Mouse (Mus musculus) hindbrain, embryonic 13.5 days (tissue): Measurements from ENCODE around the gene Gm3854. TPM values are rescaled to one million over a fixed set of nuclear protein-coding genes. Genes with fewer than 3 reads are reported as not detected.
"Not testable (repeated sequence)": the region's sequence is repeated elsewhere in the genome, so short reads cannot be mapped to it uniquely, and the experiment has no call there.

ENCODE experiments used
- ATAC-seq: fragments of 200-750 bp; cut with Nextera tagmentation; 2 replicates; pipeline ENCODE4 v1.8.0; 2017; ENCODE audit warnings: moderate TSS enrichment; ENCODE audit not compliant: low FRiP score
- H3K27ac ChIP-seq: fragments of 300-500 bp; sonication (generic); 2 replicates; pipeline ENCODE4 v1.5.1; 2015; ENCODE audit warnings: inconsistent platforms, mild to moderate bottlenecking, moderate library complexity
- H3K27me3 ChIP-seq: fragments of 300-500 bp; sonication (generic); 2 replicates; pipeline ENCODE4 v1.6.1; 2015; ENCODE audit warnings: mild to moderate bottlenecking, inconsistent platforms
- H3K36me3 ChIP-seq: fragments of 300-500 bp; sonication (generic); 2 replicates; pipeline ENCODE4 v1.6.1; 2015; ENCODE audit warnings: mild to moderate bottlenecking, inconsistent platforms
- H3K4me1 ChIP-seq: fragments of 300-500 bp; sonication (generic); replicated peaks from 2 replicates; pipeline ENCODE4 v1.6.1; 2015; ENCODE audit warnings: inconsistent platforms
- H3K4me2 ChIP-seq: fragments of 300-500 bp; sonication (generic); 2 replicates; pipeline ENCODE4 v1.6.1; 2015; ENCODE audit warnings: inconsistent platforms, mild to moderate bottlenecking, moderate library complexity
- H3K4me3 ChIP-seq: fragments of 300-500 bp; sonication (generic); 2 replicates; pipeline ENCODE4 v1.5.1; 2015; ENCODE audit warnings: mild to moderate bottlenecking, inconsistent platforms
- H3K9ac ChIP-seq: fragments of 300-500 bp; sonication (generic); 2 replicates; pipeline ENCODE4 v1.6.1; 2015; ENCODE audit warnings: mild to moderate bottlenecking, inconsistent platforms
- H3K9me3 ChIP-seq: fragments of 300-500 bp; sonication (generic); 2 replicates; pipeline ENCODE4 v1.6.1; 2016; ENCODE audit warnings: inconsistent platforms
- WGBS: fragments of 180-500 bp; shearing (Covaris S2); methylation state at CpG from one replicate; pipeline ENCODE4 v1.1.7; 2015; 5-methylcytosine and 5-hydroxymethylcytosine counted together
- polyA plus RNA-seq: library from polyadenylated mRNA; unstranded; fragments of >200 nt; fragmentation: Nextera tagmentation; extraction: Ambion mirVana; gene quantifications from 2 replicates; pipeline ENCODE4 v1.2.1, GENCODE M21; 2015

The Gm3854 gene
- polyA plus RNA-seq, 1 experiment from 2014 or later = 6.7 TPM

DNA sequence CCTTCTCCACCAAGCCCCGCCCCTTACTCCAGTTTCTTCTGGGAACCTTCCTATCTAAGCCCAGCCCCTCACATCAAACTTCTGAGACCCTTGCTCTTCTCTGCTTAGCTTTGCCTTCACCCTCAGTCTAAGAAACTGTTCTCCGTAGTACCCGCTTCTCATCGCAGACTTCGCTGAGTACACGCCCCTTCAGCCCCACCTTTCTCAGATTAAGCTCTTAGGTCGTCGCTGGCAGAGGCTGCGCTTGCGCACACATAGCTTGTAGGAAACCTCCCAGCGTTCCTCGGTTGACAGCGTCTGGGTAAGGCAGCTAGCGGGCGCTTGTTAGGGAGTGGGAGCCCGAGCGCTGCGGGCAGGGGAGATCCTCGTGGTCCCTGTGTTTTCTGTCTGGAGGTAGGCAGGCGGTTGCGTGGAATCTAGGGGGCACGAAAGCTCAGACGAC lies 19.5 kb downstream of the Gm3854 start, which contains the start of gene Zfp78:
Gene Zfp78 (plus strand): TSS at position 234 of the 442 bp plus-strand sequence.
- Histone ChIP-seq H3K9me3 (no peaks in the 10 kb centered on the region), H3K9ac (peak within 1 kb of the TSS; percentile 73), H3K4me3 (peak within 1 kb of the TSS; percentile 54), H3K36me3 (no peaks in the 10 kb centered on the region), H3K27me3 (no peaks in the 10 kb centered on the region), H3K4me2 (peak within 1 kb of the TSS; percentile 64), H3K27ac (peak within 1 kb of the TSS; percentile 95), H3K4me1 (peaks cover 15% of the 10 kb centered on the region)
- peak; percentile 84 for ATAC-seq
- WGBS = under 1% methylated on average over 23 of the region's 23 CpGs

- Histone ChIP-seq H3K4me3 (no peak overlapping the region), H3K4me1 (peaks cover 15% of the 10 kb centered on the region), H3K9me3 (no peaks in the 10 kb centered on the region), H3K27ac (no peak overlapping the region), H3K27me3 (no peaks in the 10 kb centered on the region), H3K9ac (no peak overlapping the region), H3K36me3 (no peaks in the 10 kb centered on the region), H3K4me2 (no peak overlapping the region)
- WGBS = 59% methylated on average over 1 of the region's 1 CpGs
- no peak for ATAC-seq
Observed at GRCm38 (mm10) chr7:6364761-6365160, 21.2 kb downstream of the Gm3854 start.

GRCm38 (mm10) chr7:6367185-6367584 lies 23.6 kb downstream of the Gm3854 start:
- no peaks in the 10 kb centered on the region for H3K27me3 ChIP-seq
- peaks cover 13% of the 10 kb centered on the region for H3K4me1 ChIP-seq
- H3K27ac ChIP-seq = no peak overlapping the region
- H3K4me2 ChIP-seq = no peak overlapping the region
- ATAC-seq = no peak
- no peak overlapping the region for H3K4me3 ChIP-seq
- H3K36me3 ChIP-seq = peaks cover 4% of the 10 kb centered on the region
- WGBS = 90% methylated on average over 5 of the region's 5 CpGs
- H3K9ac ChIP-seq = no peak overlapping the region
- no peaks in the 10 kb centered on the region for H3K9me3 ChIP-seq

GRCm38 (mm10) chr7:6368146-6368545 lies 24.6 kb downstream of the Gm3854 start:
- H3K9me3 ChIP-seq, H3K27me3 ChIP-seq, H3K27ac ChIP-seq, ATAC-seq, H3K9ac ChIP-seq, H3K4me3 ChIP-seq, H3K4me2 ChIP-seq: not testable (repeated sequence)
- H3K36me3 ChIP-seq = peaks cover 13% of the 10 kb centered on the region
- 87% methylated on average over 5 of the region's 5 CpGs for WGBS
- H3K4me1 ChIP-seq = peaks cover 13% of the 10 kb centered on the region

DNA sequence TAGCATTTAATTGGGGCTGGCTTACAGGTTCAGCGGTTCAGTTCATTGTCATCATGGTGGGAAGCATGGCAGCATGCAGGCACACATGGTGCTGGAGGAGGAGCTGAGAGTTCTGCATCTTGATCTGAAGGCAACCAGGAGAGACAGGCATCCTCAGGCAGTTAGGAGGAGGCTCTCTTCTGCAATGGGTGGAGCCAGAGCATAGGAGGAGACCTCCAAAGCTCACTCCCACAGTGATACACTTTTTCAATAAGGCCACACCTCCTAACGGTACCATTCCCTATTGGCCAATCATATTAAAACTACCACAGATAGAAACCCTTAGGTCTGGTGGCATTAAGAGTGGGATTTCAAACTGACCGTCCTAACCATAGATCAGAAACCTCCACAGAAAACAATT lies 25.9 kb downstream of the Gm3854 start:
- 90% methylated on average over 3 of the region's 3 CpGs for WGBS

DNA sequence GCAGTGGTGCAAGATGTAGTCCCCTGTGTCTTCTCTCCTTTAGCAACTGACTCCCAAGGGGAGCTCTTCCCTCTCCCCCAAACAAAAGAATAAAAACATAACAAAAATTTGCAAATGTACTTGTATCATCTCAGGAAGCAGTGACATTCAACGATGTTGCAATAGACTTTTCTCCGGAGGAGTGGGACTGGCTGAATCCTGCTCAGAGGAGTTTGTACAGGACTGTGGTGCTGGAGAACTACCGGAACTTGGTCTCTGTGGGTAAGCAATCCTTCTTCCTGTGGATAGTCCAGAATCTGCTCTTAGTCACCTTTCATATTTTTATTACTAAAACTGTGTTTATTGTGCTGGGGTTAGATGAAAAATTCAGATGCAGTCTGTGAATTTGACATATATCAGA lies 29.4 kb downstream of the Gm3854 start:
- no peaks in the 10 kb centered on the region for H3K27me3 ChIP-seq
- no peak overlapping the region for H3K4me2 ChIP-seq
- H3K9ac ChIP-seq = no peak overlapping the region
- no peak for ATAC-seq
- H3K36me3 ChIP-seq = peaks cover 30% of the 10 kb centered on the region
- H3K9me3 ChIP-seq = no peaks in the 10 kb centered on the region
- no peaks in the 10 kb centered on the region for H3K4me1 ChIP-seq
- H3K4me3 ChIP-seq = no peak overlapping the region
- H3K27ac ChIP-seq = no peak overlapping the region
- 96% methylated on average over 3 of the region's 3 CpGs for WGBS

More for the DNA sequence above, 25.9 kb downstream of the Gm3854 start:
- Histone ChIP-seq H3K4me3 (no peak overlapping the region), H3K36me3 (peaks cover 15% of the 10 kb centered on the region), H3K4me1 (0 out of 2 replicates have a peak, but pooled peaks cover 4% of the 10 kb centered on the region), H3K27me3 (no peaks in the 10 kb centered on the region), H3K27ac (no peak overlapping the region), H3K4me2 (no peak overlapping the region), H3K9me3 (no peaks in the 10 kb centered on the region), H3K9ac (no peak overlapping the region)
- ATAC-seq = no peak

DNA sequence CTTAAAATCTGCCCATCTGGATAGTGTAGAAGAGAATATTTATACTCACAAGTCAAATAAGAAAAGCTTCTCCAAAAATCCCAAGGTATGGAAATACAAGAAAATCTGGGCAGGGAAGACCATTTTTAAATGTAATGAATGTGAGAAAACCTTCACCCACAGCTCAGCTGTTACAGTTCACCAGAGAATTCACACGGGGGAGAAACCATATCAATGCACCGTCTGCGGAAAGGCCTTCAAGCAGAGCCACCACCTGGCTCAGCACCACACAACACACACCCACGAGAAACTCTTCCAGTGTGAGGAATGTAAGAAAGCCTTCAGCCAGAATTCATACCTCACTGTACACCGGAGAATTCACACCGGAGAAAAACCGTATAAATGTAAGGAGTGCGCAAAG lies 34.9 kb downstream of the Gm3854 start:
- no peak for ATAC-seq
- no peak overlapping the region for H3K27ac ChIP-seq
- no peaks in the 10 kb centered on the region for H3K9me3 ChIP-seq
- H3K9ac ChIP-seq = no peak overlapping the region
- peaks cover 27% of the 10 kb centered on the region for H3K36me3 ChIP-seq
- no peak overlapping the region for H3K4me2 ChIP-seq
- H3K4me3 ChIP-seq = no peak overlapping the region
- H3K27me3 ChIP-seq = no peaks in the 10 kb centered on the region
- 90% methylated on average over 8 of the region's 8 CpGs for WGBS
- peaks cover 8% of the 10 kb centered on the region for H3K4me1 ChIP-seq

GRCm38 (mm10) chr7:6381431-6381830 lies 37.9 kb downstream of the Gm3854 start:
- Histone ChIP-seq H3K4me3 (no peak overlapping the region), H3K9me3 (no peaks in the 10 kb centered on the region), H3K4me2 (no peak overlapping the region), H3K4me1 (peaks cover 20% of the 10 kb centered on the region), H3K9ac (no peak overlapping the region), H3K27ac (no peak overlapping the region), H3K27me3 (no peaks in the 10 kb centered on the region), H3K36me3 (peaks cover 20% of the 10 kb centered on the region)
- 86% methylated on average over 2 of the region's 2 CpGs for WGBS
- ATAC-seq = no peak

DNA sequence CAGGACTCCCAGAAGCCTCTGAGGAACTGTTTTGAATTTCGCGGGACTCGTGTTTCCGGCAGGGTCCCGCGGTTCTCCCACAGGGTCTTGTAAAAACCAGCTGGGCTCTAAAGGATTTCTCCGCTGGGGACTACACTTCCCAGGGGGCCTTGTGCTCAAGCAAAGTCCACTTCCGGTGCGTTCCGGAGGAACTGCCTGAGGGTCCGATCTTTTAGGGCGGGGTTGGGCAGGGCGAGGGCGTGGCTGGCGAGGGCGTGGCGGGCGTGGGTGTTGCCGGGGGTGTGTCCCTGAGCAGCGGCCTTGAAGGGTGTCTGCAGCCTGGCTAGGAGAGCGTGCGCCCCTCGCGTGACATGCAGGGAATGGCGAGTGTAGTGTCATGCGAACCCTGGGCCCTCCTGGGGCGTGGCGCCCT lies 39.5 kb downstream of the Gm3854 start, which contains the start of gene Zfp28:
Gene Zfp28 (plus strand): TSS at position 252 of the 412 bp plus-strand sequence.
- Histone ChIP-seq H3K4me2 (peak within 1 kb of the TSS; percentile 78), H3K27ac (peak within 1 kb of the TSS; percentile 66), H3K9me3 (no peaks in the 10 kb centered on the region), H3K4me1 (peaks cover 20% of the 10 kb centered on the region), H3K4me3 (peak within 1 kb of the TSS; percentile 72), H3K27me3 (no peaks in the 10 kb centered on the region), H3K36me3 (peaks cover 24% of the 10 kb centered on the region), H3K9ac (peak within 1 kb of the TSS; percentile 85)
- under 1% methylated on average over 28 of the region's 28 CpGs for WGBS
- peak; percentile 96 for ATAC-seq

GRCm38 (mm10) chr7:6384011-6384410 lies 40.5 kb downstream of the Gm3854 start:
- Histone ChIP-seq H3K4me2 (peak overlapping the region; percentile 78), H3K36me3 (peaks cover 27% of the 10 kb centered on the region), H3K9me3 (no peaks in the 10 kb centered on the region), H3K4me3 (peak overlapping the region; percentile 72), H3K9ac (peak overlapping the region; percentile 85), H3K27ac (no peak overlapping the region), H3K4me1 (peaks cover 20% of the 10 kb centered on the region), H3K27me3 (no peaks in the 10 kb centered on the region)
- ATAC-seq = peak; percentile 21
- 75% methylated on average over 8 of the region's 8 CpGs for WGBS

- Histone ChIP-seq H3K4me3 (no peak overlapping the region), H3K9ac (no peak overlapping the region), H3K4me2 (no peak overlapping the region), H3K36me3 (peaks cover 50% of the 10 kb centered on the region), H3K9me3 (no peaks in the 10 kb centered on the region), H3K4me1 (peaks cover 20% of the 10 kb centered on the region), H3K27ac (no peak overlapping the region), H3K27me3 (no peaks in the 10 kb centered on the region)
- no peak for ATAC-seq
- 96% methylated on average over 8 of the region's 8 CpGs for WGBS
Observed at GRCm38 (mm10) chr7:6386995-6387394, 43.4 kb downstream of the Gm3854 start.

DNA sequence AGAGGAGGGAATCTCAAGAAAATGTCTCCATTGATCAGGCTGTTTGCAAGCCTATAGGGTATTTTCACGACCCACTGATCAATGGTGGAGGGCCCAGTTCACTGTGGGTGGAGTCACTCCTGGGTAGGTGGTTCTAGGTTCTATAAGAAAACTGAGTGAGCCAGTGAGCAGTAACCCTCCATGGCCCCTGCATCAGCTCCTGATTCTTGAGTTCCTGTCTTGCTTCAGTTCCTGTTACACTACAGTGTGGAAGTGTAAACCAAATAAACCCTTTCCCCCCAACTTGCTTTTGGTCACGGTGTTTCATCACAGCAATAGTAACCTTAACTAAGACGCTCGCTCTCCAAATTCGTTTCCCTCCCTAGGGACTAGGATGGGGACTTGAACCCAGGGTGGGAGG lies 45.4 kb downstream of the Gm3854 start:
- peaks cover 6% of the 10 kb centered on the region for H3K4me1 ChIP-seq
- no peak overlapping the region for H3K4me3 ChIP-seq
- H3K27ac ChIP-seq = no peak overlapping the region
- no peak overlapping the region for H3K4me2 ChIP-seq
- no peak overlapping the region for H3K9ac ChIP-seq
- H3K9me3 ChIP-seq = no peaks in the 10 kb centered on the region
- peaks cover 70% of the 10 kb centered on the region for H3K36me3 ChIP-seq
- ATAC-seq = no peak
- no peaks in the 10 kb centered on the region for H3K27me3 ChIP-seq
- 79% methylated on average over 5 of the region's 5 CpGs for WGBS

- no peak overlapping the region for H3K4me2 ChIP-seq
- peaks cover 1% of the 10 kb centered on the region for H3K4me1 ChIP-seq
- peaks cover 75% of the 10 kb centered on the region for H3K36me3 ChIP-seq
- H3K9ac ChIP-seq = no peak overlapping the region
- no peaks in the 10 kb centered on the region for H3K9me3 ChIP-seq
- no peak overlapping the region for H3K27ac ChIP-seq
- H3K4me3 ChIP-seq = no peak overlapping the region
- WGBS = 67% methylated on average over 5 of the region's 5 CpGs
- ATAC-seq = no peak
- H3K27me3 ChIP-seq = no peaks in the 10 kb centered on the region
Observed at GRCm38 (mm10) chr7:6389449-6389848, 45.9 kb downstream of the Gm3854 start.
